Mouse (Mus musculus) kidney, adult 8-10 months (tissue): ENCODE measurements at regions not wholly inside any gene's neighbourhood (a gene's known extent, or its start where the extent isn't known, plus 50 kb on each side); places are given as distances from the start of the nearest gene placed in this dataset.

Experiments
- DNase-seq, 2 experiments: peaks; one replicate each; pipeline ENCODE4 v3.0.0; 2022

- DNase-seq: no peak
Measured at GRCm38 (mm10) chr9:101546213-101546832, 294.7 kb upstream of the Ppp2r3a start.

- DNase-seq: no peak
Measured at GRCm38 (mm10) chr9:101518137-101518536, 266.5 kb upstream of the Ppp2r3a start.

GRCm38 (mm10) chr9:101510807-101511206 lies 259.2 kb upstream of the Ppp2r3a start:
- DNase-seq: no peak

- DNase-seq: no peak
Measured at GRCm38 (mm10) chr9:101509196-101509595, 257.6 kb upstream of the Ppp2r3a start.

GRCm38 (mm10) chr9:101507023-101507690 lies 255.6 kb upstream of the Ppp2r3a start:
- DNase-seq: peak; percentile 29 to 56

GRCm38 (mm10) chr9:101501706-101502465 lies 250.3 kb upstream of the Ppp2r3a start:
- DNase-seq: no peak

- DNase-seq: no peak
Measured at GRCm38 (mm10) chr9:101501036-101501435, 249.4 kb upstream of the Ppp2r3a start.

- DNase-seq: peak; percentile 24 to 28
Measured at GRCm38 (mm10) chr9:101498721-101499120, 247.1 kb upstream of the Ppp2r3a start.

- DNase-seq: no peak
Measured at GRCm38 (mm10) chr9:101495768-101496167, 244.2 kb upstream of the Ppp2r3a start.

- no peak for DNase-seq
Measured at GRCm38 (mm10) chr9:101489013-101489412, 237.4 kb upstream of the Ppp2r3a start.

GRCm38 (mm10) chr9:101476223-101476622 lies 224.6 kb upstream of the Ppp2r3a start:
- no peak for DNase-seq

- DNase-seq: no peak
Measured at GRCm38 (mm10) chr9:101473074-101473461, 221.5 kb upstream of the Ppp2r3a start.

- peak in 1 of 2 experiments; percentile 13 for DNase-seq
Measured at GRCm38 (mm10) chr9:101472101-101473073, 220.8 kb upstream of the Ppp2r3a start.

GRCm38 (mm10) chr9:101471665-101472064 lies 220.1 kb upstream of the Ppp2r3a start:
- DNase-seq: no peak

GRCm38 (mm10) chr9:101469756-101470155 lies 218.2 kb upstream of the Ppp2r3a start:
- DNase-seq: no peak

GRCm38 (mm10) chr9:101464727-101465427 lies 213.3 kb upstream of the Ppp2r3a start:
- DNase-seq: no peak

GRCm38 (mm10) chr9:101458947-101459627 lies 207.5 kb upstream of the Ppp2r3a start:
- no peak for DNase-seq

- no peak for DNase-seq
Measured at GRCm38 (mm10) chr9:101458306-101458946, 206.8 kb upstream of the Ppp2r3a start.

GRCm38 (mm10) chr9:101446316-101446715 lies 194.7 kb upstream of the Ppp2r3a start:
- DNase-seq: no peak

GRCm38 (mm10) chr9:101445764-101446163 lies 194.2 kb upstream of the Ppp2r3a start:
- no peak for DNase-seq

- DNase-seq: no peak
Measured at GRCm38 (mm10) chr9:101445293-101445692, 193.7 kb upstream of the Ppp2r3a start.
